11 mouse cellular contexts compared by ENCODE assay signal in the genomic region with DNA sequence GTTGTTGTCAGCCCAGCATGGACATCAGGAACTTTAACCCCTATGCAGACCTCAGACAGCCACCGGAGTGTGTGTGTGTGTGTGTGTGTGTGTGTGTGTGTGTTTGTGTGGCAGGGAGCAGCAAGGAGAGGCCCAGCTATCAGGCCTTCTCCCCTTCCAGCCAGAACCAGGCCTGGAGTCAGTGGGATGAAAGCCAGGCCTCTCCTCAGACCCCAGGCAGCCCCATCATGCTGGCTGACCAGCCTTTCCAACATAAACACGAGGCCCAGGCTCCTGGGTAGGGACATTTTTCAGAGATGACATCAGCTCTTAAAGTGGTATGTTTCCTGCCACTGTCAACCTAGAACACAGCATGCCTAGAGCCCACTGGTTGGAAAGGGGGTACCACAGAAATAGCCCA. TPM values are rescaled to one million over a fixed set of nuclear protein-coding genes. Genes with fewer than 3 reads are reported as not detected.
A peak's percentile ranks its signal among the peaks of the same experiment; 100 is the strongest.
DNase-seq lines count a peak whose midpoint lies in the region; ATAC-seq and TF ChIP-seq lines count a peak whose summit lies in the region.
"Had no signal": no experiment of that assay in that cellular context is flagged by ENCODE, and none has a peak within 500 bp of the region (broad histone marks: within the 10 kb centered on the region; RNA-seq: fewer than 3 reads in every experiment).

No protein-coding gene starts in this region.

- peak; percentile 18 for DNase-seq in hindbrain, embryonic 10.5 days (ENCODE audit: low spot score)
- no peak for DNase-seq in hindbrain, postnatal 0 days (ENCODE audit: low spot score)
- DNase-seq in 3T3-L1 (ENCODE audit: low read depth, low spot score): peak; percentile 83
- peak; percentile 63 for DNase-seq in embryonic facial prominence, embryonic 10.5 days (ENCODE audit: low spot score)
- DNase-seq in limb, embryonic 10.5 days (ENCODE audit: low spot score): no peak
- DNase-seq in left cerebral cortex, postnatal 36 days (ENCODE audit: low spot score in 2 of 2): no peak
- DNase-seq in gastrocnemius, postnatal 4 days (ENCODE audit: low spot score in 2 of 2): no peak
- DNase-seq in thymus, postnatal 25 days: no peak

- H3K27ac ChIP-seq in hindbrain, embryonic 10.5 days: 0 out of 2 replicates have a peak overlapping the region, but pooled peaks have one; percentile 9
- no peak overlapping the region for H3K27ac ChIP-seq in hindbrain, postnatal 0 days
- no peak overlapping the region; the same call in 1 of the 2 replicates for H3K27ac ChIP-seq in embryonic facial prominence, embryonic 10.5 days (replicated peaks)
- H3K27ac ChIP-seq in limb, embryonic 10.5 days: peak overlapping the region; percentile 32; the same call in 1 of the 2 replicates
- H3K27ac ChIP-seq: embryonic facial prominence, embryonic 13.5 days; hindbrain, embryonic 13.5 days; liver, embryonic 12.5 days had no signal

- WGBS in hindbrain, embryonic 10.5 days: 65% methylated on average over 2 of the region's 2 CpGs
- 45% methylated on average over 2 of the region's 2 CpGs for WGBS in hindbrain, postnatal 0 days
- WGBS in embryonic facial prominence, embryonic 10.5 days: 52% methylated on average over 2 of the region's 2 CpGs
- WGBS in limb, embryonic 10.5 days: 32% methylated on average over 2 of the region's 2 CpGs

- no peak overlapping the region for H3K4me3 ChIP-seq in hindbrain, embryonic 10.5 days
- no peak overlapping the region for H3K4me3 ChIP-seq in hindbrain, postnatal 0 days (ENCODE audit: low read length)
- H3K4me3 ChIP-seq in embryonic facial prominence, embryonic 10.5 days: no peak overlapping the region
- H3K4me3 ChIP-seq in limb, embryonic 10.5 days: no peak overlapping the region
- H3K4me3 ChIP-seq: embryonic facial prominence, embryonic 13.5 days; hindbrain, embryonic 13.5 days; liver, embryonic 12.5 days had no signal

- intact Hi-C loops in left cerebral cortex, postnatal 36 days (cut with DNase I): no loop called here

- H3K27me3 ChIP-seq in hindbrain, embryonic 10.5 days (ENCODE audit: insufficient read depth, poor library complexity, severe bottlenecking): no peaks in the 10 kb centered on the region
- no peaks in the 10 kb centered on the region for H3K27me3 ChIP-seq in hindbrain, postnatal 0 days (ENCODE audit: insufficient read depth, low read length)
- H3K27me3 ChIP-seq in embryonic facial prominence, embryonic 10.5 days (replicated peaks; ENCODE audit: low read depth, poor library complexity, severe bottlenecking): no peaks in the 10 kb centered on the region
- no peaks in the 10 kb centered on the region for H3K27me3 ChIP-seq in limb, embryonic 10.5 days (ENCODE audit: low read depth, poor library complexity, severe bottlenecking)
- H3K27me3 ChIP-seq: embryonic facial prominence, embryonic 13.5 days; hindbrain, embryonic 13.5 days; liver, embryonic 12.5 days had no signal

- TF ChIP-seq CTCF in hindbrain, postnatal 0 days (IDR thresholded peaks at IDR 0.05; ENCODE audit: low read depth): no peak

- H3K9me3 ChIP-seq in hindbrain, embryonic 10.5 days: no peaks in the 10 kb centered on the region
- H3K9me3 ChIP-seq in hindbrain, postnatal 0 days (ENCODE audit: low read length): no peaks in the 10 kb centered on the region
- H3K9me3 ChIP-seq in embryonic facial prominence, embryonic 10.5 days: no peaks in the 10 kb centered on the region
- no peaks in the 10 kb centered on the region for H3K9me3 ChIP-seq in limb, embryonic 10.5 days (replicated peaks)
- H3K9me3 ChIP-seq: embryonic facial prominence, embryonic 13.5 days; hindbrain, embryonic 13.5 days; liver, embryonic 12.5 days had no signal

- no peak for ATAC-seq in hindbrain, postnatal 0 days
- ATAC-seq: liver, embryonic 12.5 days had no signal

- 0 out of 2 replicates have a peak, but pooled peaks cover 8% of the 10 kb centered on the region for H3K4me1 ChIP-seq in hindbrain, embryonic 10.5 days (replicated peaks)
- no peaks in the 10 kb centered on the region for H3K4me1 ChIP-seq in hindbrain, postnatal 0 days (ENCODE audit: insufficient read depth, low read length)
- peaks cover 11% of the 10 kb centered on the region; the same call in 1 of the 2 replicates for H3K4me1 ChIP-seq in embryonic facial prominence, embryonic 10.5 days
- peaks cover 8% of the 10 kb centered on the region for H3K4me1 ChIP-seq in limb, embryonic 10.5 days
- H3K4me1 ChIP-seq: hindbrain, embryonic 13.5 days; liver, embryonic 12.5 days had no signal

- H3K9ac ChIP-seq in hindbrain, postnatal 0 days (replicated peaks; ENCODE audit: low read length): no peak overlapping the region
- H3K9ac ChIP-seq: embryonic facial prominence, embryonic 13.5 days; hindbrain, embryonic 13.5 days; liver, embryonic 12.5 days had no signal

- no peaks in the 10 kb centered on the region for H3K36me3 ChIP-seq in hindbrain, embryonic 10.5 days
- no peaks in the 10 kb centered on the region for H3K36me3 ChIP-seq in hindbrain, postnatal 0 days (ENCODE audit: insufficient read depth, low read length)
- H3K36me3 ChIP-seq in embryonic facial prominence, embryonic 10.5 days (replicated peaks): no peaks in the 10 kb centered on the region
- no peaks in the 10 kb centered on the region for H3K36me3 ChIP-seq in limb, embryonic 10.5 days
- H3K36me3 ChIP-seq: embryonic facial prominence, embryonic 13.5 days; hindbrain, embryonic 13.5 days; liver, embryonic 12.5 days had no signal

- no peak overlapping the region for H3K4me2 ChIP-seq in hindbrain, postnatal 0 days (ENCODE audit: low read depth, low read length)
- H3K4me2 ChIP-seq: embryonic facial prominence, embryonic 13.5 days; hindbrain, embryonic 13.5 days; liver, embryonic 12.5 days had no signal

RNA-seq across cellular contexts. Expression of a gene that starts 2.3 kb away (rescaled TPM):
- 0.16 TPM in 1 of 2 replicates, not detected in the other for polyA plus RNA-seq in hindbrain, embryonic 10.5 days (2016; fragmentation: Nextera tagmentation; extraction: Ambion mirVana)
- not detected in 2 replicates for total RNA-seq in hindbrain, postnatal 0 days (2014; rRNA removed)
- polyA plus RNA-seq in hindbrain, postnatal 0 days (2015; fragmentation: Nextera tagmentation; extraction: Ambion mirVana): 0.10 TPM in 1 of 2 replicates, not detected in the other
- polyA plus RNA-seq in embryonic facial prominence, embryonic 10.5 days (2016; fragmentation: Nextera tagmentation; extraction: Ambion mirVana): 0.11 TPM in 1 of 2 replicates, not detected in the other
- not detected in 2 replicates for polyA plus RNA-seq in limb, embryonic 10.5 days (2016; fragmentation: Nextera tagmentation; extraction: Ambion mirVana)
- total RNA-seq in left cerebral cortex, postnatal 36 days (2021): not detected
- 1 to 10 TPM in 1 of 2 experiments, under 1 TPM in 1; 0.52 to 1.2 TPM for total RNA-seq in gastrocnemius, postnatal 4 days (2021)
- polyA plus RNA-seq: embryonic facial prominence, embryonic 13.5 days; liver, embryonic 12.5 days had no signal

RNA-seq across cellular contexts. Expression of a gene that starts 58.3 kb away (rescaled TPM):
- 24.8 and 41.7 TPM in 2 replicates for polyA plus RNA-seq in hindbrain, embryonic 10.5 days (2016; fragmentation: Nextera tagmentation; extraction: Ambion mirVana)
- 4.0 and 13.6 TPM in 2 replicates for total RNA-seq in hindbrain, postnatal 0 days (2014; rRNA removed)
- polyA plus RNA-seq in hindbrain, postnatal 0 days (2015; fragmentation: Nextera tagmentation; extraction: Ambion mirVana): 3.4 and 3.5 TPM in 2 replicates
- polyA plus RNA-seq in embryonic facial prominence, embryonic 10.5 days (2016; fragmentation: Nextera tagmentation; extraction: Ambion mirVana): 43.7 and 46.1 TPM in 2 replicates
- polyA plus RNA-seq in limb, embryonic 10.5 days (2016; fragmentation: Nextera tagmentation; extraction: Ambion mirVana): 47.1 and 52.1 TPM in 2 replicates
- total RNA-seq in left cerebral cortex, postnatal 36 days (2021): 1 to 10 TPM; 2.7 to 4.2 TPM
- total RNA-seq in gastrocnemius, postnatal 4 days (2021): 10 to 100 TPM in 1 of 2 experiments, 1 to 10 TPM in 1; 10.0 to 11.2 TPM

RNA-seq across cellular contexts. Expression of a gene that starts 58.5 kb away (rescaled TPM):
- 959 and 1,179 TPM in 2 replicates for polyA plus RNA-seq in hindbrain, embryonic 10.5 days (2016; fragmentation: Nextera tagmentation; extraction: Ambion mirVana)
- total RNA-seq in hindbrain, postnatal 0 days (2014; rRNA removed): 588 and 616 TPM in 2 replicates
- polyA plus RNA-seq in hindbrain, postnatal 0 days (2015; fragmentation: Nextera tagmentation; extraction: Ambion mirVana): 620 and 630 TPM in 2 replicates
- 1,235 and 1,262 TPM in 2 replicates for polyA plus RNA-seq in embryonic facial prominence, embryonic 10.5 days (2016; fragmentation: Nextera tagmentation; extraction: Ambion mirVana)
- polyA plus RNA-seq in limb, embryonic 10.5 days (2016; fragmentation: Nextera tagmentation; extraction: Ambion mirVana): 1,265 and 1,468 TPM in 2 replicates
- total RNA-seq in left cerebral cortex, postnatal 36 days (2021): 100 to 1,000 TPM; 475 to 553 TPM
- total RNA-seq in gastrocnemius, postnatal 4 days (2021): 1,000 to 10,000 TPM in 1 of 2 experiments, 100 to 1,000 TPM in 1; 987 to 1,060 TPM

Comparison
In these comparisons a context has a peak if more than half of its experiments do, and no peak if none do; other contexts are left out.
1. DNase-seq: peak in hindbrain, embryonic 10.5 days (single experiment), 3T3-L1 (single experiment) and embryonic facial prominence, embryonic 10.5 days (single experiment); none in hindbrain, postnatal 0 days (single experiment), limb, embryonic 10.5 days (single experiment), left cerebral cortex, postnatal 36 days (0 of 2), gastrocnemius, postnatal 4 days (0 of 2) and thymus, postnatal 25 days (single experiment).
2. H3K27ac ChIP-seq: peak in hindbrain, embryonic 10.5 days (single experiment) and limb, embryonic 10.5 days (single experiment); none in hindbrain, postnatal 0 days (single experiment) and embryonic facial prominence, embryonic 10.5 days (single experiment).